Mouse (Mus musculus) ES-Bruce4 (cell line): ENCODE measurements around the gene Bloc1s4.
"Not testable (repeated sequence)": the region's sequence is repeated elsewhere in the genome, so short reads cannot be mapped to it uniquely, and the experiment has no call there.

ENCODE experiments used
- CTCF ChIP-seq: IDR thresholded peaks from one replicate; pipeline ENCODE4 v1.8.1; 2011; ENCODE audit warnings: low read depth, low read length
- POLR2A ChIP-seq: IDR thresholded peaks from one replicate; pipeline ENCODE4 v1.8.1; 2011; ENCODE audit warnings: low read length; ENCODE audit not compliant: insufficient read depth

GRCm38 (mm10) chr5:36796296-36797014, 48.0 kb upstream of the Bloc1s4 start, which contains the start of gene Mrfap1:
- TF ChIP-seq CTCF, POLR2A: not testable (repeated sequence)
